Mouse (Mus musculus): ENCODE results near the gene Kcnk3.

Kcnk3 gene

GRCm38 (mm10) chr5:30587681-30588300 lies at the start of gene Kcnk3:
Gene Kcnk3 (plus strand): TSS chr5:30588170.
- DNase-seq (ENCODE audit: low spot score) = peak; percentile 61

- DNase-seq (ENCODE audit: low spot score) = no peak
These were observed 42.3 kb upstream of the Kcnk3 start, which contains the start of gene Cib4 for GRCm38 (mm10) chr5:30545698-30546097. Gene Cib4 (minus strand): TSS chr5:30545836.

GRCm38 (mm10) chr5:30548681-30549080 lies 39.3 kb upstream of the Kcnk3 start:
- DNase-seq (ENCODE audit: low spot score) = peak; percentile 39

GRCm38 (mm10) chr5:30550334-30551021 lies 37.5 kb upstream of the Kcnk3 start:
- DNase-seq (ENCODE audit: low spot score) = peak; percentile 82

- DNase-seq (ENCODE audit: low spot score) = no peak
These were observed 36.8 kb upstream of the Kcnk3 start for GRCm38 (mm10) chr5:30551022-30551638.

- DNase-seq (ENCODE audit: low spot score) = no peak
These were observed 36.0 kb upstream of the Kcnk3 start for GRCm38 (mm10) chr5:30552006-30552405.

GRCm38 (mm10) chr5:30553936-30554335 lies 34.0 kb upstream of the Kcnk3 start:
- no peak for DNase-seq (ENCODE audit: low spot score)

- no peak for DNase-seq (ENCODE audit: low spot score)
These were observed 33.0 kb upstream of the Kcnk3 start for GRCm38 (mm10) chr5:30554981-30555380.

- peak; percentile 73 for DNase-seq (ENCODE audit: low spot score)
These were observed 31.7 kb upstream of the Kcnk3 start for GRCm38 (mm10) chr5:30556284-30556683.

- DNase-seq (ENCODE audit: low spot score) = no peak
These were observed 28.5 kb upstream of the Kcnk3 start for GRCm38 (mm10) chr5:30559421-30559820.

- DNase-seq (ENCODE audit: low spot score) = no peak
These were observed 27.9 kb upstream of the Kcnk3 start for GRCm38 (mm10) chr5:30559986-30560493.

- DNase-seq (ENCODE audit: low spot score) = no peak
These were observed 19.5 kb upstream of the Kcnk3 start for GRCm38 (mm10) chr5:30568479-30568878.

GRCm38 (mm10) chr5:30571820-30572219 lies 16.1 kb upstream of the Kcnk3 start:
- DNase-seq (ENCODE audit: low spot score) = no peak

- no peak for DNase-seq (ENCODE audit: low spot score)
These were observed 13.6 kb upstream of the Kcnk3 start for GRCm38 (mm10) chr5:30574367-30574766.

GRCm38 (mm10) chr5:30576233-30576632 lies 11.7 kb upstream of the Kcnk3 start:
- no peak for DNase-seq (ENCODE audit: low spot score)

- DNase-seq (ENCODE audit: low spot score) = no peak
These were observed 10.7 kb upstream of the Kcnk3 start for GRCm38 (mm10) chr5:30577251-30577650.

- DNase-seq (ENCODE audit: low spot score) = no peak
These were observed 10.2 kb upstream of the Kcnk3 start for GRCm38 (mm10) chr5:30577654-30578310.

- DNase-seq (ENCODE audit: low spot score) = no peak
These were observed 9.4 kb upstream of the Kcnk3 start for GRCm38 (mm10) chr5:30578445-30579080.

GRCm38 (mm10) chr5:30580725-30581124 lies 7.2 kb upstream of the Kcnk3 start:
- DNase-seq (ENCODE audit: low spot score) = no peak

GRCm38 (mm10) chr5:30582017-30582416 lies 6.0 kb upstream of the Kcnk3 start:
- no peak for DNase-seq (ENCODE audit: low spot score)

GRCm38 (mm10) chr5:30586616-30587015 lies 1.4 kb upstream of the Kcnk3 start:
- DNase-seq (ENCODE audit: low spot score) = no peak

- DNase-seq (ENCODE audit: low spot score) = peak; percentile 65
These were observed 869 bp upstream of the Kcnk3 start for GRCm38 (mm10) chr5:30587101-30587500.
